Mouse (Mus musculus): ENCODE measurements around the gene Best1.

DNA sequence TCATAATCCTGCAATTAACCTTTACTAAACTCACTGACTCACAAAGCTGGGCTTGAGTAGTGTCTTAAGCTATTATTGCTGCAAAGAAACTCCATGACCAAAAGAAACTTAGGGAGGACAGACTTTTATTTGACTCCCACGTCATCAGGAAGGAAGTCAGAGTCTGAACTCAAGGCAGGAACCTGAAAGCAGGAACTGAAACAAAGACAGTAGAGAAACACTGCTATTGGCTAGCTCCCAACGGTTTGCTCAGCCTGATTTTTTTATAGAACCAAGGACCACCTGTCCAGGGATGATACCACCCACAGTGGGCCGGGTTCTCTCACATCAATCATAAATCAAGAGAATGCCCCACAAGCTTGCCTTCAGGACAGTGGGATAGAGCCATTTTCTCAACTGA lies 49.0 kb downstream of the Best1 start:
- TF ChIP-seq CTCF (IDR thresholded peaks at IDR 0.05; ENCODE audit: low read depth) (no peak), EP300 (IDR thresholded peaks at IDR 0.05; ENCODE audit: low read depth) (no peak)

All from heart, postnatal 0 days (tissue).